Mouse (Mus musculus): ENCODE data around the gene Rpl6. TPM values are rescaled to one million over a fixed set of nuclear protein-coding genes. Genes with fewer than 3 reads are reported as not detected.
"Not testable (repeated sequence)": the region's sequence is repeated elsewhere in the genome, so short reads cannot be mapped to it uniquely, and the experiment has no call there.

The Rpl6 gene
- total and polyA plus RNA-seq, 3 experiments = 677 to 2,249 (median 1,317) TPM

- DNase-seq (ENCODE audit: low spot score) (no peak), ATAC-seq (ENCODE audit: extremely low read depth, insufficient number of reproducible peaks, low FRiP score, poor library complexity, severe bottlenecking) (no peak)
- peaks cover 47% of the 10 kb centered on the region for H3K36me3 ChIP-seq (replicated peaks)
- peaks cover 62% of the 10 kb centered on the region for H3K4me1 ChIP-seq (ENCODE audit: insufficient read depth, low read depth, low read length)
- no peaks in the 10 kb centered on the region for H3K27me3 ChIP-seq (ENCODE audit: insufficient read depth, low read length)
- H3K4me3 ChIP-seq (ENCODE audit: low read depth, low read length) = no peak overlapping the region
- no peak for TF ChIP-seq TAL1 (conservative IDR thresholded peaks at IDR 0.05; ENCODE audit: low read depth, low read length)
- no peak for TF ChIP-seq CTCF (IDR thresholded peaks at IDR 0.05; ENCODE audit: low read depth, low read length)
- TF ChIP-seq POLR2AphosphoS5 (IDR thresholded peaks at IDR 0.05; ENCODE audit: insufficient replicate concordance, low read depth, low read length) = no peak
- TF ChIP-seq GATA2 (IDR thresholded peaks at IDR 0.05; ENCODE audit: borderline replicate concordance, low read depth, low read length) = no peak
- TF ChIP-seq GATA1 (IDR thresholded peaks at IDR 0.05; ENCODE audit: borderline replicate concordance, low read length) = no peak
- no peaks in the 10 kb centered on the region for H3K9me3 ChIP-seq (replicated peaks)
Measured at GRCm38 (mm10) chr5:121225854-121226253, 21.6 kb downstream of the Rpl6 start.

- ATAC-seq (ENCODE audit: extremely low read depth, insufficient number of reproducible peaks, low FRiP score, poor library complexity, severe bottlenecking) = no peak
- H3K4me1 ChIP-seq (ENCODE audit: insufficient read depth, low read depth, low read length) = peaks cover 66% of the 10 kb centered on the region
- H3K27me3 ChIP-seq (ENCODE audit: insufficient read depth, low read length) = no peaks in the 10 kb centered on the region
- H3K9me3 ChIP-seq (replicated peaks) = no peaks in the 10 kb centered on the region
- no peak for DNase-seq (ENCODE audit: low spot score)
- H3K36me3 ChIP-seq (replicated peaks) = peaks cover 50% of the 10 kb centered on the region
- TF ChIP-seq TAL1 (conservative IDR thresholded peaks at IDR 0.05; ENCODE audit: low read depth, low read length) (no peak), CTCF (IDR thresholded peaks at IDR 0.05; ENCODE audit: low read depth, low read length) (no peak), GATA2 (IDR thresholded peaks at IDR 0.05; ENCODE audit: borderline replicate concordance, low read depth, low read length) (no peak), GATA1 (IDR thresholded peaks at IDR 0.05; ENCODE audit: borderline replicate concordance, low read length) (no peak), POLR2AphosphoS5 (IDR thresholded peaks at IDR 0.05; ENCODE audit: insufficient replicate concordance, low read depth, low read length) (no peak)
- no peak overlapping the region; the same call in 1 of the 2 replicates for H3K4me3 ChIP-seq (ENCODE audit: low read depth, low read length)
Measured at GRCm38 (mm10) chr5:121226406-121226805, 22.1 kb downstream of the Rpl6 start.

- no peak for DNase-seq (ENCODE audit: low spot score)
- TF ChIP-seq POLR2AphosphoS5 (IDR thresholded peaks at IDR 0.05; ENCODE audit: insufficient replicate concordance, low read depth, low read length) (no peak), TAL1 (conservative IDR thresholded peaks at IDR 0.05; ENCODE audit: low read depth, low read length) (no peak), GATA2 (IDR thresholded peaks at IDR 0.05; ENCODE audit: borderline replicate concordance, low read depth, low read length) (no peak), GATA1 (IDR thresholded peaks at IDR 0.05; ENCODE audit: borderline replicate concordance, low read length) (no peak), CTCF (IDR thresholded peaks at IDR 0.05; ENCODE audit: low read depth, low read length) (no peak)
- ATAC-seq (ENCODE audit: extremely low read depth, insufficient number of reproducible peaks, low FRiP score, poor library complexity, severe bottlenecking) = peak; percentile 54
- Histone ChIP-seq H3K4me3 (ENCODE audit: low read depth, low read length) (no peak overlapping the region), H3K36me3 (replicated peaks) (peaks cover 52% of the 10 kb centered on the region), H3K4me1 (ENCODE audit: insufficient read depth, low read depth, low read length) (peaks cover 68% of the 10 kb centered on the region), H3K27me3 (ENCODE audit: insufficient read depth, low read length) (no peaks in the 10 kb centered on the region), H3K9me3 (replicated peaks) (no peaks in the 10 kb centered on the region)
Measured at GRCm38 (mm10) chr5:121226845-121227244, 22.6 kb downstream of the Rpl6 start.

GRCm38 (mm10) chr5:121227330-121227729 is 23.0 kb downstream of the Rpl6 start:
- H3K9me3 ChIP-seq (replicated peaks); H3K4me3 ChIP-seq (ENCODE audit: low read depth, low read length); H3K27me3 ChIP-seq (ENCODE audit: insufficient read depth, low read length); DNase-seq (ENCODE audit: low spot score); ATAC-seq (ENCODE audit: extremely low read depth, insufficient number of reproducible peaks, low FRiP score, poor library complexity, severe bottlenecking): not testable (repeated sequence)
- Histone ChIP-seq H3K36me3 (replicated peaks) (peaks cover 56% of the 10 kb centered on the region), H3K4me1 (ENCODE audit: insufficient read depth, low read depth, low read length) (peaks cover 71% of the 10 kb centered on the region)

GRCm38 (mm10) chr5:121229182-121229581 is 24.9 kb downstream of the Rpl6 start:
- H3K4me1 ChIP-seq (ENCODE audit: insufficient read depth, low read depth, low read length) = peaks cover 81% of the 10 kb centered on the region
- no peaks in the 10 kb centered on the region for H3K27me3 ChIP-seq (ENCODE audit: insufficient read depth, low read length)
- TF ChIP-seq GATA2 (IDR thresholded peaks at IDR 0.05; ENCODE audit: borderline replicate concordance, low read depth, low read length) (no peak), POLR2AphosphoS5 (IDR thresholded peaks at IDR 0.05; ENCODE audit: insufficient replicate concordance, low read depth, low read length) (no peak), CTCF (IDR thresholded peaks at IDR 0.05; ENCODE audit: low read depth, low read length) (no peak), TAL1 (conservative IDR thresholded peaks at IDR 0.05; ENCODE audit: low read depth, low read length) (no peak), GATA1 (IDR thresholded peaks at IDR 0.05; ENCODE audit: borderline replicate concordance, low read length) (no peak)
- no peak overlapping the region for H3K4me3 ChIP-seq (ENCODE audit: low read depth, low read length)
- H3K9me3 ChIP-seq (replicated peaks) = no peaks in the 10 kb centered on the region
- ATAC-seq (ENCODE audit: extremely low read depth, insufficient number of reproducible peaks, low FRiP score, poor library complexity, severe bottlenecking) (no peak), DNase-seq (ENCODE audit: low spot score) (no peak)
- H3K36me3 ChIP-seq (replicated peaks) = peaks cover 65% of the 10 kb centered on the region

- Histone ChIP-seq H3K27me3 (ENCODE audit: insufficient read depth, low read length) (no peaks in the 10 kb centered on the region), H3K4me3 (ENCODE audit: low read depth, low read length) (peak overlapping the region; percentile 0; the same call in 1 of the 2 replicates), H3K36me3 (replicated peaks) (peaks cover 62% of the 10 kb centered on the region), H3K9me3 (replicated peaks) (no peaks in the 10 kb centered on the region), H3K4me1 (ENCODE audit: insufficient read depth, low read depth, low read length) (peaks cover 81% of the 10 kb centered on the region)
- no peak for DNase-seq (ENCODE audit: low spot score)
- no peak for ATAC-seq (ENCODE audit: extremely low read depth, insufficient number of reproducible peaks, low FRiP score, poor library complexity, severe bottlenecking)
- TF ChIP-seq CTCF (IDR thresholded peaks at IDR 0.05; ENCODE audit: low read depth, low read length) (no peak), POLR2AphosphoS5 (IDR thresholded peaks at IDR 0.05; ENCODE audit: insufficient replicate concordance, low read depth, low read length) (no peak), GATA1 (IDR thresholded peaks at IDR 0.05; ENCODE audit: borderline replicate concordance, low read length) (no peak), GATA2 (IDR thresholded peaks at IDR 0.05; ENCODE audit: borderline replicate concordance, low read depth, low read length) (no peak), TAL1 (conservative IDR thresholded peaks at IDR 0.05; ENCODE audit: low read depth, low read length) (no peak)
Measured at GRCm38 (mm10) chr5:121230811-121231210, 26.5 kb downstream of the Rpl6 start.

- Histone ChIP-seq H3K4me1 (ENCODE audit: insufficient read depth, low read depth, low read length) (peaks cover 80% of the 10 kb centered on the region), H3K27me3 (ENCODE audit: insufficient read depth, low read length) (no peaks in the 10 kb centered on the region), H3K4me3 (ENCODE audit: low read depth, low read length) (no peak overlapping the region), H3K36me3 (replicated peaks) (peaks cover 52% of the 10 kb centered on the region), H3K9me3 (replicated peaks) (no peaks in the 10 kb centered on the region)
- ATAC-seq (ENCODE audit: extremely low read depth, insufficient number of reproducible peaks, low FRiP score, poor library complexity, severe bottlenecking) = no peak
- TF ChIP-seq GATA2 (IDR thresholded peaks at IDR 0.05; ENCODE audit: borderline replicate concordance, low read depth, low read length) (no peak), TAL1 (conservative IDR thresholded peaks at IDR 0.05; ENCODE audit: low read depth, low read length) (no peak), GATA1 (IDR thresholded peaks at IDR 0.05; ENCODE audit: borderline replicate concordance, low read length) (no peak), CTCF (IDR thresholded peaks at IDR 0.05; ENCODE audit: low read depth, low read length) (no peak), POLR2AphosphoS5 (IDR thresholded peaks at IDR 0.05; ENCODE audit: insufficient replicate concordance, low read depth, low read length) (no peak)
- DNase-seq (ENCODE audit: low spot score) = no peak
Measured at GRCm38 (mm10) chr5:121232789-121233188, 28.5 kb downstream of the Rpl6 start.

Data from G1E (cell line).